Comparison of ENCODE assay signal across 25 mouse cellular contexts in the genomic region with DNA sequence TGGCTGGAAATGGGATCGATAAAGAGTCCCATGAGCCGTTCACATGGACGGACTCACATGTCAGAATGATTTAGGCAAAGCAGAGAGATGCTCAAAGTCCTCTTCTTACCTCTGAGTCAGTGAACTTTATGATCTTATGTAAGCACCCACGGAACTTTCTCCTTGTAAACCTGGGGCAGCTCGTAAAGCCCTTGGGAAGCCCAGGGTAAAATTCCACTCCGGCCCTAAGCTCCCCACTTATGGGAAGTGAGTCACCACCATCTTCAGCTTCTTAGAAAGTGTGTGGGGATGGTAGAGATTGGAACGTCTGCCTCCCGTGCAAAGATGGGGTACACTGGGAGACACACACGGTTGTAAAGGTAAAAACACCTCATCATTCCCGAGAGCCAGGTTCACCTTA.
DNase-seq lines count a peak whose midpoint lies in the region; ATAC-seq and TF ChIP-seq lines count a peak whose summit lies in the region.
"Had no signal": no experiment of that assay in that cellular context is flagged by ENCODE, and none has a peak within 500 bp of the region (broad histone marks: within the 10 kb centered on the region; RNA-seq: fewer than 3 reads in every experiment).

No protein-coding gene starts in this region.

- TF ChIP-seq CTCF in intestine, postnatal 0 days (IDR thresholded peaks at IDR 0.05; ENCODE audit: low read depth) = no peak

- H3K36me3 ChIP-seq in intestine, postnatal 0 days (ENCODE audit: control insufficient read depth, insufficient read depth) = no peaks in the 10 kb centered on the region
- H3K36me3 ChIP-seq in forebrain, embryonic 11.5 days (ENCODE audit: control insufficient read depth, insufficient read depth, low read length) = no peaks in the 10 kb centered on the region
- H3K36me3 ChIP-seq: embryonic facial prominence, embryonic 10.5 days; heart, embryonic 13.5 days; liver, embryonic 15.5 days; lung, embryonic 15.5 days; midbrain, embryonic 13.5 days; neural tube, embryonic 13.5 days had no signal

- peak; percentile 31 to 62 for DNase-seq in adrenal gland, adult (ENCODE audit: inconsistent age in 2 of 2, low spot score in 1 of 2)
- DNase-seq in adrenal gland, adult 18-20 months (ENCODE audit: low spot score in 2 of 2) = no peak
- peak; percentile 9 to 64 for DNase-seq in kidney, adult 8-10 months
- DNase-seq in kidney, postnatal 14 days = no peak
- peak; percentile 61 for DNase-seq in 3134 (ENCODE audit: extremely low read depth, insufficient read length, low spot score)
- no peak for DNase-seq in forebrain, embryonic 11.5 days (ENCODE audit: low spot score)
- no peak for DNase-seq in frontal cortex, adult 2 months (ENCODE audit: extremely low spot score in 1 of 2, low spot score in 1 of 2)
- DNase-seq: adrenal gland, postnatal 25 days; cerebellum, adult 9-11 months; gastrocnemius, postnatal 14 days; heart, postnatal 14 days; kidney, postnatal 4 days; layer of hippocampus, adult 9-11 months; spleen, adult 18-20 months had no signal

- peak; percentile 76 for ATAC-seq in intestine, postnatal 0 days
- ATAC-seq in forebrain, embryonic 11.5 days (replicated peaks; ENCODE audit: low FRiP score) = no peak
- ATAC-seq: forebrain, embryonic 16.5 days; midbrain, embryonic 13.5 days; Patski had no signal

- H3K27ac ChIP-seq in intestine, postnatal 0 days (ENCODE audit: low read depth, low read length) = no peak overlapping the region
- H3K27ac ChIP-seq in forebrain, embryonic 11.5 days (ENCODE audit: low read depth, low read length) = no peak overlapping the region
- H3K27ac ChIP-seq: embryonic facial prominence, embryonic 10.5 days; heart, embryonic 13.5 days; left cerebral cortex, adult 2 months; liver, embryonic 15.5 days; lung, embryonic 15.5 days; midbrain, embryonic 13.5 days; neural tube, embryonic 13.5 days had no signal

- H3K9me3 ChIP-seq in intestine, postnatal 0 days (ENCODE audit: control insufficient read depth) = no peaks in the 10 kb centered on the region
- H3K9me3 ChIP-seq in forebrain, embryonic 11.5 days (ENCODE audit: control insufficient read depth, low read length) = no peaks in the 10 kb centered on the region
- H3K9me3 ChIP-seq: embryonic facial prominence, embryonic 10.5 days; heart, embryonic 13.5 days; liver, embryonic 15.5 days; lung, embryonic 15.5 days; megakaryocyte, embryonic 14.5 days; midbrain, embryonic 13.5 days; neural tube, embryonic 13.5 days had no signal

- H3K4me3 ChIP-seq in intestine, postnatal 0 days (ENCODE audit: low read depth, low read length) = no peak overlapping the region
- H3K4me3 ChIP-seq in forebrain, embryonic 11.5 days (ENCODE audit: low read depth, low read length) = no peak overlapping the region
- H3K4me3 ChIP-seq: embryonic facial prominence, embryonic 10.5 days; heart, embryonic 13.5 days; left cerebral cortex, adult 2 months; liver, embryonic 15.5 days; lung, embryonic 15.5 days; megakaryocyte, embryonic 14.5 days; midbrain, embryonic 13.5 days; neural tube, embryonic 13.5 days had no signal

- no peak overlapping the region for H3K4me2 ChIP-seq in intestine, postnatal 0 days (replicated peaks; ENCODE audit: low read depth)
- H3K4me2 ChIP-seq in forebrain, embryonic 11.5 days (ENCODE audit: low read depth, low read length, severe bottlenecking) = no peak overlapping the region
- H3K4me2 ChIP-seq: heart, embryonic 13.5 days; liver, embryonic 15.5 days; lung, embryonic 15.5 days; midbrain, embryonic 13.5 days; neural tube, embryonic 13.5 days had no signal

- H3K27me3 ChIP-seq in intestine, postnatal 0 days (replicated peaks; ENCODE audit: control insufficient read depth, insufficient read depth, low read length) = no peaks in the 10 kb centered on the region; the same call in 1 of the 2 replicates
- no peaks in the 10 kb centered on the region for H3K27me3 ChIP-seq in forebrain, embryonic 11.5 days (ENCODE audit: control insufficient read depth, insufficient read depth, low read length)
- H3K27me3 ChIP-seq: heart, embryonic 13.5 days; liver, embryonic 15.5 days; lung, embryonic 15.5 days; megakaryocyte, embryonic 14.5 days; midbrain, embryonic 13.5 days; neural tube, embryonic 13.5 days; Patski had no signal

- H3K9ac ChIP-seq in intestine, postnatal 0 days (ENCODE audit: low read depth, low read length) = no peak overlapping the region
- H3K9ac ChIP-seq in forebrain, embryonic 11.5 days (ENCODE audit: low read length) = no peak overlapping the region
- H3K9ac ChIP-seq: heart, embryonic 13.5 days; liver, embryonic 15.5 days; lung, embryonic 15.5 days; midbrain, embryonic 13.5 days; neural tube, embryonic 13.5 days had no signal

- H3K4me1 ChIP-seq in intestine, postnatal 0 days (replicated peaks; ENCODE audit: control insufficient read depth, insufficient read depth, low read length) = no peaks in the 10 kb centered on the region
- H3K4me1 ChIP-seq in forebrain, embryonic 11.5 days (replicated peaks; ENCODE audit: control insufficient read depth, insufficient read depth, low read length) = no peaks in the 10 kb centered on the region
- H3K4me1 ChIP-seq: embryonic facial prominence, embryonic 10.5 days; liver, embryonic 15.5 days; midbrain, embryonic 13.5 days; neural tube, embryonic 13.5 days had no signal

- WGBS in intestine, postnatal 0 days = 53% methylated on average over 10 of the region's 10 CpGs
- WGBS in forebrain, embryonic 11.5 days = 91% methylated on average over 10 of the region's 10 CpGs

Comparison
In these comparisons a context has a peak if more than half of its experiments do, and no peak if none do; other contexts are left out.
1. DNase-seq: peak in adrenal gland, adult (2 of 2), kidney, adult 8-10 months (2 of 2) and 3134 (single experiment); none in adrenal gland, adult 18-20 months (0 of 2), kidney, postnatal 14 days (single experiment), forebrain, embryonic 11.5 days (single experiment) and frontal cortex, adult 2 months (0 of 2).